18 mouse cellular contexts compared by ENCODE assay signal in genomic region chr1:56974187-56974586, GRCm38 (mm10). TPM values are rescaled to one million over a fixed set of nuclear protein-coding genes. Genes with fewer than 3 reads are reported as not detected.
DNase-seq lines count a peak whose midpoint lies in the region; ATAC-seq and TF ChIP-seq lines count a peak whose summit lies in the region.
"Had no signal": no experiment of that assay in that cellular context is flagged by ENCODE, and none has a peak within 500 bp of the region (broad histone marks: within the 10 kb centered on the region; RNA-seq: fewer than 3 reads in every experiment).

No protein-coding gene starts in this region.

- H3K27ac ChIP-seq in forebrain, embryonic 14.5 days (ENCODE audit: low read depth, low read length), result no peak overlapping the region
- H3K27ac ChIP-seq in forebrain, embryonic 13.5 days, result no peak overlapping the region
- no peak overlapping the region for H3K27ac ChIP-seq in kidney, adult 2 months (ENCODE audit: insufficient read depth, low read depth, low read length)
- H3K27ac ChIP-seq in lung, embryonic 14.5 days (ENCODE audit: low read depth), result no peak overlapping the region
- H3K27ac ChIP-seq in embryonic facial prominence, embryonic 15.5 days (replicated peaks), result no peak overlapping the region
- H3K27ac ChIP-seq: heart, embryonic 15.5 days; hindbrain, embryonic 15.5 days; liver, embryonic 15.5 days; macrophage; midbrain, embryonic 15.5 days had no signal

- peak overlapping the region; percentile 28 for H3K4me2 ChIP-seq in forebrain, embryonic 14.5 days (ENCODE audit: low read length)
- no peak overlapping the region for H3K4me2 ChIP-seq in forebrain, embryonic 13.5 days
- no peak overlapping the region for H3K4me2 ChIP-seq in lung, embryonic 14.5 days
- H3K4me2 ChIP-seq in embryonic facial prominence, embryonic 15.5 days (replicated peaks), result no peak overlapping the region

- TF ChIP-seq CTCF in kidney, adult 2 months (conservative IDR thresholded peaks at IDR 0.05; ENCODE audit: insufficient read depth, insufficient read length, low read depth, low read length), result no peak
- TF ChIP-seq CTCF in lung, embryonic 14.5 days (IDR thresholded peaks at IDR 0.05; ENCODE audit: low read depth), result no peak

- DNase-seq in forebrain, embryonic 14.5 days (ENCODE audit: low spot score), result no peak
- DNase-seq in kidney, adult 2 months, result peak; percentile 32
- no peak for DNase-seq in kidney, postnatal 36 days
- peak; percentile 22 for DNase-seq in lung, embryonic 14.5 days
- DNase-seq in lung, adult 18-20 months, result no peak
- no peak for DNase-seq in neural tube, embryonic 10.5 days (ENCODE audit: extremely low spot score, low spot score)
- DNase-seq: cerebellum, postnatal 25 days; right cerebral cortex, postnatal 25 days; thymus, postnatal 4 days had no signal

- H3K9me3 ChIP-seq in forebrain, embryonic 14.5 days (replicated peaks; ENCODE audit: control insufficient read depth, low read length), result no peaks in the 10 kb centered on the region
- H3K9me3 ChIP-seq in forebrain, embryonic 13.5 days (replicated peaks), result no peaks in the 10 kb centered on the region
- no peaks in the 10 kb centered on the region for H3K9me3 ChIP-seq in lung, embryonic 14.5 days (ENCODE audit: low read depth, low read length)
- no peaks in the 10 kb centered on the region for H3K9me3 ChIP-seq in embryonic facial prominence, embryonic 15.5 days (replicated peaks)
- H3K9me3 ChIP-seq: heart, embryonic 15.5 days; hindbrain, embryonic 15.5 days; liver, embryonic 15.5 days; midbrain, embryonic 15.5 days had no signal

- WGBS in forebrain, embryonic 14.5 days, result 4% methylated on average over 14 of the region's 14 CpGs
- WGBS in forebrain, embryonic 13.5 days, result 5% methylated on average over 14 of the region's 14 CpGs
- WGBS in kidney, adult 2 months, result 22% methylated on average over 14 of the region's 14 CpGs
- WGBS in lung, embryonic 14.5 days, result 6% methylated on average over 14 of the region's 14 CpGs
- 10% methylated on average over 14 of the region's 14 CpGs for WGBS in embryonic facial prominence, embryonic 15.5 days

- H3K36me3 ChIP-seq in forebrain, embryonic 14.5 days (ENCODE audit: control insufficient read depth, insufficient read depth, low read length), result no peaks in the 10 kb centered on the region
- H3K36me3 ChIP-seq in forebrain, embryonic 13.5 days (ENCODE audit: poor library complexity, severe bottlenecking), result no peaks in the 10 kb centered on the region
- no peaks in the 10 kb centered on the region for H3K36me3 ChIP-seq in kidney, adult 2 months (ENCODE audit: control insufficient read depth, insufficient read depth, low read length)
- H3K36me3 ChIP-seq in lung, embryonic 14.5 days (ENCODE audit: insufficient read depth), result no peaks in the 10 kb centered on the region
- no peaks in the 10 kb centered on the region for H3K36me3 ChIP-seq in embryonic facial prominence, embryonic 15.5 days
- H3K36me3 ChIP-seq: heart, embryonic 15.5 days; hindbrain, embryonic 15.5 days; liver, embryonic 15.5 days; midbrain, embryonic 15.5 days had no signal

- H3K27me3 ChIP-seq in forebrain, embryonic 14.5 days (replicated peaks; ENCODE audit: control insufficient read depth, insufficient read depth, low read length), result peaks cover 42% of the 10 kb centered on the region
- H3K27me3 ChIP-seq in forebrain, embryonic 13.5 days, result peaks cover 57% of the 10 kb centered on the region
- peaks cover 5% of the 10 kb centered on the region; the same call in 1 of the 2 replicates for H3K27me3 ChIP-seq in kidney, adult 2 months (replicated peaks; ENCODE audit: control insufficient read depth, insufficient read depth, low read length)
- H3K27me3 ChIP-seq in lung, embryonic 14.5 days (ENCODE audit: insufficient read depth, low read length), result peaks cover 58% of the 10 kb centered on the region
- H3K27me3 ChIP-seq in embryonic facial prominence, embryonic 15.5 days, result peaks cover 53% of the 10 kb centered on the region
- H3K27me3 ChIP-seq: Patski had no signal

- peak overlapping the region; percentile 25; the same call in 1 of the 2 replicates for H3K9ac ChIP-seq in forebrain, embryonic 14.5 days (ENCODE audit: low read length)
- no peak overlapping the region for H3K9ac ChIP-seq in forebrain, embryonic 13.5 days
- H3K9ac ChIP-seq in lung, embryonic 14.5 days, result no peak overlapping the region
- no peak overlapping the region for H3K9ac ChIP-seq in embryonic facial prominence, embryonic 15.5 days
- H3K9ac ChIP-seq: liver, embryonic 15.5 days had no signal

- no peak for TF ChIP-seq POLR2A in kidney, adult 2 months (IDR thresholded peaks at IDR 0.05; ENCODE audit: low read depth, low read length)

- no peak overlapping the region for H3K4me3 ChIP-seq in forebrain, embryonic 14.5 days (ENCODE audit: low read depth, low read length)
- H3K4me3 ChIP-seq in forebrain, embryonic 13.5 days, result no peak overlapping the region
- no peak overlapping the region for H3K4me3 ChIP-seq in kidney, adult 2 months (ENCODE audit: insufficient read depth, low read depth, low read length)
- no peak overlapping the region for H3K4me3 ChIP-seq in lung, embryonic 14.5 days (ENCODE audit: low read depth, low read length)
- H3K4me3 ChIP-seq in embryonic facial prominence, embryonic 15.5 days (replicated peaks), result peak overlapping the region; percentile 70; the same call in 1 of the 2 replicates

- no peak for ATAC-seq in forebrain, embryonic 14.5 days
- no peak for ATAC-seq in forebrain, embryonic 13.5 days
- no peak for ATAC-seq in lung, embryonic 14.5 days (ENCODE audit: insufficient read depth)
- ATAC-seq in embryonic facial prominence, embryonic 15.5 days (ENCODE audit: insufficient number of reproducible peaks, low FRiP score, low TSS enrichment, low read depth), result no peak

- H3K4me1 ChIP-seq in forebrain, embryonic 14.5 days (ENCODE audit: control insufficient read depth, insufficient read depth, low read length), result peaks cover 26% of the 10 kb centered on the region
- H3K4me1 ChIP-seq in forebrain, embryonic 13.5 days, result peaks cover 46% of the 10 kb centered on the region
- H3K4me1 ChIP-seq in kidney, adult 2 months (ENCODE audit: control insufficient read depth, insufficient read depth, low read length), result peaks cover 7% of the 10 kb centered on the region; the same call in 1 of the 2 replicates
- peaks cover 3% of the 10 kb centered on the region; the same call in 1 of the 2 replicates for H3K4me1 ChIP-seq in lung, embryonic 14.5 days (ENCODE audit: insufficient read depth)
- peaks cover 43% of the 10 kb centered on the region for H3K4me1 ChIP-seq in embryonic facial prominence, embryonic 15.5 days

RNA-seq across cellular contexts. Expression of gene Satb2, which starts 4.3 kb away (rescaled TPM):
- 20.1 and 40.6 TPM in 2 replicates for polyA plus RNA-seq in forebrain, embryonic 14.5 days (2014; fragmentation: Nextera tagmentation; extraction: Ambion mirVana)
- polyA plus RNA-seq in forebrain, embryonic 13.5 days (2015; fragmentation: Nextera tagmentation; extraction: Ambion mirVana), result 5.5 and 10.2 TPM in 2 replicates
- polyA plus RNA-seq in kidney, adult 2 months (2012; rRNA removed), result 4.7 and 5.4 TPM in 2 replicates
- 0.61 and 0.79 TPM in 2 replicates for polyA plus RNA-seq in lung, embryonic 14.5 days (2014; fragmentation: Nextera tagmentation; extraction: Ambion mirVana)
- polyA plus RNA-seq in embryonic facial prominence, embryonic 15.5 days (2015; fragmentation: Nextera tagmentation; extraction: Ambion mirVana), result 12.0 and 14.4 TPM in 2 replicates
- polyA plus RNA-seq: erythroblast, embryonic 14.5 days had no signal

Comparison
In these comparisons a context has a peak if more than half of its experiments do, and no peak if none do; other contexts are left out.
1. DNase-seq: peak in kidney, adult 2 months (single experiment) and lung, embryonic 14.5 days (single experiment); none in forebrain, embryonic 14.5 days (single experiment), kidney, postnatal 36 days (0 of 2), lung, adult 18-20 months (0 of 2) and neural tube, embryonic 10.5 days (single experiment).